Mouse (Mus musculus): ENCODE results near the gene Rhov.

DNA sequence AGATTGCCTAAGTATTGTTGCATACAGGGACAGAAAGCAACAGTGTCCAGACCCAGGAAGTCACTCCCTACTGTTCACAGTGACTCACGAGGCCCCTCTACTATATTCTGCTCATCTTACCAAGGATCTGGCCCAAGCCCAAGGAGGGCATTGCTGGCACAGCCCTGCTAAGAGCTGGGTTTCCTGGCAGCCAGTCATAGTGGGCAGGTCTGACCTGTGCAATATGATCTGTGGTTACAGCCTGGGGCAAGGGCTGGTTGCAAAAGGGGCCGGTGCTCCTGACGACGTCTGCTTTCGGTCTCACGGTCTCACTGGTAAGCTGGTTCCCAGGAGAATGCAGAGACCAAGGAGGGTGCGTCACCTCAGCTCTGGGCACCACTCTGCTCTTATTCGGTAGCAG is 8.1 kb downstream of the Rhov start:
- TF ChIP-seq CTCF (IDR thresholded peaks at IDR 0.05; ENCODE audit: insufficient read depth, low read depth, low read length) (no peak), POLR2A (IDR thresholded peaks at IDR 0.05; ENCODE audit: insufficient read depth, low read depth, low read length) (no peak)

Data from olfactory bulb, adult 2 months (tissue).